Mouse (Mus musculus) mouse embryonic stem cell (cell line): ENCODE measurements around the gene Cd2bp2.

Source experiments
- in situ Hi-C, 2 experiments: fragments of 300-500 bp; cut with MboI; formaldehyde crosslinking; loops; 1 replicate in 1 of 2; 3 replicates in 1 of 2; pipeline ENCODE4 v1.14.3; 2019 to 2020; ENCODE audit warnings: low sequenced_read_pairs in 2 of 2, low pct_unique_long_range_greater_than_20kb in 1 of 2, mixed read lengths in 1 of 2; ENCODE audit not compliant: unreplicated experiment in 1 of 2

The Cd2bp2 gene

GRCm38 (mm10) chr7:127196484-127196883 lies 634 bp upstream of the Cd2bp2 start:
- in situ Hi-C loops, result no loop called here

DNA sequence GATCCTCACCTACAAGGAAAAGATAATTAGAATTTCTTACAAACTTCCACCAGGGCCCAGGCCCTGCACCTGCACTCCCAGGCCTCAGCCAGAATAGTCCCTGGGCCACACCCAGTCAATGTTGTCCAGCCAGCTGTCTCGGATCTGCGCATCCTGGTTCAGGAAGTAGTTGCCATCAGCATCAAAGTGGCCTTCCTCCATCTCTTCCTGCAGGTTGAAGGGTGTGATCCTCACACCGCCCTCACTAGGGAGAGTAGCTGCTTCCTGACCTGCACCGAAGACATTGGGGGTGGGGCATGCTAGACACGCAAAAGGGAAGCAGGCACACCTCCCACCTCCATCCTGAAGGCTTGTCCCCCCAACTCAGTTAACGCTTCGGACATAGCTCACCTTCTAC lies 1.2 kb downstream of the Cd2bp2 start:
- in situ Hi-C loops, result no loop called here

DNA sequence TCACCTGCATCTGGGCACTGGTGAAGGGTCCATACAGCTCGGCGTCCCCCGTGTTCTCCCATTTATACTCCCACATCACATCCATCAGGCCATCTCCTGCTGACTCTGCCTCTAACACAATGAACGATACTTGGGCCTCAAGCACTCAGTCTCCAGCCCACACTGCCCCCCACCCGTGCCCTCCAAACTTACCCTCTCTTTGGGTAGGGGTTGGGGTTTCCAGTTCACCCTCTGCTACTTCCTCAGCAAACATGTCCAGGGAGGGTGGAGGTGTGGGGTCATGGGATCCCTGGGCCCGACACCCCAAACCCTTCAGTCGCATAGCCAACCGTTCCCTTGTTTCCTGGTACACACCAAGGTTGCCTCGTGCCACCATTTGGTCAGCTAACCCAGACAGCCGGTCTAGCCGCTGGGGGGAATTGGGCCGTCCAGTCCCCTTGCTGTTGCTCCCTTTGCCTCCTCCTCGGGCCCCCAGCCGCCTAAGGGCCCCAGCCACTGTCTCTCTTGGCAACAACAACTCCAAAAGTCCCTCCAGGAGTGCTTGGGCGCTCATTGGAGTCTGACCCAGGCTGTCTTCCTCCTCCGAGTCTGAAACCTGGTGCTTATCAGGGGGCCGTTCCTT lies 1.7 kb downstream of the Cd2bp2 start:
- in situ Hi-C loops, result no loop called here

DNA sequence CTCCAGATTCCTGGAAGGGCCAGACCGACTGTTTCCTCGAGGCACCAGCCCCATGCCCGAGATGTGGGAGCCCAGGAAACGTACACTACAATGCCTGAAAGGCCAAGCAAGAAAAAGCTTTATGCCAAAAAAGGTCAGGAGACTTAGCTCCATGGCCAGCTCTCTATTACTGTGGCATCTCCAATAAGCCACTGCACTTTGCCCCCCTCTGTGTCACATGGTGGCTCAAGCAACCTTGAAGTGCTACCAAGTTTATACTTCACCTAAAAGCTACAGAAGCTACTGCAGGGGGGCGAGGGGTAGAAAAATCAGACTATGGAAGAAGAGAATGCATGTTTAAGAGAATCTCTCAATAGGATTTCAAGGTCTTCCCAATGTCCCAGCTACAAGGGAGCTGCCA lies 2.9 kb downstream of the Cd2bp2 start:
- in situ Hi-C loops, result no loop called here

DNA sequence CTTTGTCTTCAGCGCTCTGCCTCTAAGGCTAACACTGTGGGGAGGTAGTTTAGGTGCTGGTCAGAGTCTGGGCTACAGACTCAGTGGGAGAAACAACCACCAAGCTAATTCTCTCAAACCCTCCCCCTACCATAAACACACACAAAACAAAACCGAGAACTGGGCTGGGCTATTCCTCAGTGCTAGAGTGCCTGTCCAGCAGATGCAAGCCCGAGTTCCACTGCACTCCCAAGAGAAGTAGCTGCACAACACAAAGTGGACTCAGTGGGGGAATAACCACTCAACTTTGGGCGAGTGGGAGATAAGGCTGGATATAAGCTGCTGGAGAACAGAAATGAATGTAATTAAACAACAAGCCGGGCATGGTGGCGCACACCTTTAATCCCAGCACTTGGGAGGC lies 5.2 kb downstream of the Cd2bp2 start:
- in situ Hi-C loops, result no loop called here

- in situ Hi-C loops, result loop anchor here in 1 of 2 experiments (10.0 kb wide), 1 partner anchor 64 kb away; the partner anchor contains the start of gene Qprt
Measured at GRCm38 (mm10) chr7:127188305-127189276, 7.3 kb downstream of the Cd2bp2 start.

DNA sequence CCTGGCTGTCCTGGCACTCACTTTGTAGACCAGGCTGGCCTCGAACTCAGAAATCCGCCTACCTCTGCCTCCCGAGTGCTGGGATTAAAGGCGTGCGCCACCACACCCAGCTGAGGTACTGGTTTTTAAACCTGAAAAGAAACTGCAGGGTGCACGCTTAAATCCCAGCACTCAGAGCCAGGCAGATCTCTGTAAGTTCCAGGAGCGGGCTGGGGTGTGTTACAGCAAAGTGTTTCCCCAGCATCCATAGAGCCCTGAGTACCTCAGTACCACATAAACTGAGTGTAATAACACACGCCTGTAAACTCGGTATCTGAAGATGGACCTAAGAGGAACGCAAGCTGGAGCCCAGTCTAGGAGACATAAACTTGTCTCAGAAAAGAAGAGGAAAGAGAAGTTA lies 8.5 kb downstream of the Cd2bp2 start:
- in situ Hi-C loops, result loop anchor here in 1 of 2 experiments (10.0 kb wide), 1 partner anchor 63 kb away; the partner anchor contains the start of gene Qprt

DNA sequence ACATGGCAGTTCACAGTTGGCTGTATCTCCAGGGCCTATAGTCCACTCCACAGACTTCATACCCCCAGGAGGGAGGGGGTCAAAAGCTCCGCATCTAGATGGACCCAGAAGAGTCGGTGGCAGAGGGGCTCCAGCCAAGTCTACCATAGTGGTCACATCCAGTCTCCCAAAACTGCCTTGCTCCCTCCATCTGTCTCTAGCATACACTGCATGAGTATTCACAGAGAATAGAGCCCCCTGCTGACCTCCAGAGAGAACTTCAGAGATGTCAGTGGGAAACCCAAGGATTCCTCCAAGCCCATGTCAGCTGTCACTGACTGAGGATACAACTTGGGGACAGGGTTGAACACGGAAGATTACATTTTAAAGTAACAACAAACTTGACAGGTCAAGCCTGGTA lies 10.2 kb downstream of the Cd2bp2 start:
- in situ Hi-C loops, result loop anchor here in 1 of 2 experiments (10.0 kb wide), 1 partner anchor 61 kb away; the partner anchor contains the start of gene Qprt

- in situ Hi-C loops, result loop anchor here in 1 of 2 experiments (10.0 kb wide), 1 partner anchor 60 kb away; the partner anchor contains the start of gene Qprt
Measured at GRCm38 (mm10) chr7:127184720-127185119, 11.1 kb downstream of the Cd2bp2 start.

DNA sequence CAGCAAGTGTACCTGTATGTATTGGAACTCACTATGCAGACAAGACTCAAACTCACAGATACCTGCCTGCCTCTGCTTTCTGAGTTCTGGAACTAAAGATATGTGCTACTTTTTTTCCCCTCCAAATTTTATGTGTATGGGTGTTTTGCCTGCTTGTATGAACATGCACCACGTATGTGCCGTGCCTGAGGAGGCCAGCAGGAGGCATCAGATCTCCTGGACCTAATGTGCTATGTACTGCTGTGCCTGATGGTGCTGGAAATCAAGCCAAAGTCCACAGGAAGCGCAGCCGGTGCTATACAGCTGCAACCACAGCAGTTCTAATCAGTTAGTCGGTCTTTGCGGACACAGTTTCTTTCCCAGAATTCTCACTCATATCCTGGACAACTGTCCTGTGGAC lies 12.0 kb downstream of the Cd2bp2 start:
- in situ Hi-C loops, result loop anchor here in 1 of 2 experiments (10.0 kb wide), 1 partner anchor 59 kb away; the partner anchor contains the start of gene Qprt

- in situ Hi-C loops, result loop anchor here in 1 of 2 experiments (10.0 kb wide), 1 partner anchor 59 kb away; the partner anchor contains the start of gene Qprt
Measured at GRCm38 (mm10) chr7:127183345-127183744, 12.5 kb downstream of the Cd2bp2 start.

- in situ Hi-C loops, result loop anchor here in 1 of 2 experiments (10.0 kb wide), 1 partner anchor 57 kb away; the partner anchor contains the start of gene Qprt
Measured at GRCm38 (mm10) chr7:127181724-127182123, 14.1 kb downstream of the Cd2bp2 start.

- in situ Hi-C loops, result loop anchor here in 1 of 2 experiments (10.0 kb wide), 1 partner anchor 56 kb away; the partner anchor contains the start of gene Qprt
Measured at GRCm38 (mm10) chr7:127180783-127181182, 15.1 kb downstream of the Cd2bp2 start.

DNA sequence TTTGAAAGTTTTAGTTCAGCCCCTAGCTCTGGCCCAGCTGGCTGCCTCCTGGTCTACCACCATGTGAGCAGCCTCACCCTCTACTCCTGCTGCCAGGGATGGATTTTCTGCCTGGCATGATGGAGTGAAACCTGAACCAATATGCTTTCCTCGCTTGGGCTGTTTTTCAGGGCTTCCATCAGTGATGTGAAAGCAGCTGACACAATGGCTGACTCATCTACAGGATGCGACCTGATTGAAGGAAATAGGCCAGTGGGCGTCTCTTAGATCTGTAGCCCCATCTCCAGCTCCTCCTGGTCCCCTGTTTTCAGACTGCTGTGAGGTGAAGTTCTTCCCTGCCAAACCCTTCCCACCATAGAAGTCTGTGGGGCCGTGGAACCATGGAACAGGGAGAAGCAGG lies 18.9 kb downstream of the Cd2bp2 start:
- in situ Hi-C loops, result no loop called here

- in situ Hi-C loops, result no loop called here
Measured at GRCm38 (mm10) chr7:127166501-127166900, 29.3 kb downstream of the Cd2bp2 start.

GRCm38 (mm10) chr7:127165607-127166493 lies 30.0 kb downstream of the Cd2bp2 start:
- in situ Hi-C loops, result no loop called here

DNA sequence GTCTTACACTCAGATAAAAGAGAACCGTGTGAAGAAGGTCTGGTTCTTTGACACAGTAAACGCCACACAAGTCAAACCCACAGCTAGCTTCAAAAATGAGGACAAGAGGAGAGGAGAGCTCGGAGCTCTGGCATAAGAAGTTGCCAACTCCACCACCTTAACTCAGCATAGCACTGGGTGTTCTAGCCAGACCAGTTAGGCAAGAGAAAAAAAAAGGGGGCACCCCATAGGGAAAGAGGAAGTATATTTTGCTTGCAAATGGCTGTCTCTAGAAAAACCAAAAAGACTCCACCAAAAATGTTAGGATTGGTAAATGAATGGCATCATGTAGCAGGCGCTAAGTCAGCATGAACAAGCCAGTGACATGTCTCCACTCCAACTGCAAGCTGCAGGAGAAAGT lies 31.8 kb downstream of the Cd2bp2 start:
- in situ Hi-C loops, result no loop called here

- in situ Hi-C loops, result no loop called here
Measured at GRCm38 (mm10) chr7:127162546-127162945, 33.3 kb downstream of the Cd2bp2 start.
